Mouse (Mus musculus): ENCODE results near the gene Ube2q1.
A peak's percentile ranks its signal among the peaks of the same experiment; 100 is the strongest.

DNA sequence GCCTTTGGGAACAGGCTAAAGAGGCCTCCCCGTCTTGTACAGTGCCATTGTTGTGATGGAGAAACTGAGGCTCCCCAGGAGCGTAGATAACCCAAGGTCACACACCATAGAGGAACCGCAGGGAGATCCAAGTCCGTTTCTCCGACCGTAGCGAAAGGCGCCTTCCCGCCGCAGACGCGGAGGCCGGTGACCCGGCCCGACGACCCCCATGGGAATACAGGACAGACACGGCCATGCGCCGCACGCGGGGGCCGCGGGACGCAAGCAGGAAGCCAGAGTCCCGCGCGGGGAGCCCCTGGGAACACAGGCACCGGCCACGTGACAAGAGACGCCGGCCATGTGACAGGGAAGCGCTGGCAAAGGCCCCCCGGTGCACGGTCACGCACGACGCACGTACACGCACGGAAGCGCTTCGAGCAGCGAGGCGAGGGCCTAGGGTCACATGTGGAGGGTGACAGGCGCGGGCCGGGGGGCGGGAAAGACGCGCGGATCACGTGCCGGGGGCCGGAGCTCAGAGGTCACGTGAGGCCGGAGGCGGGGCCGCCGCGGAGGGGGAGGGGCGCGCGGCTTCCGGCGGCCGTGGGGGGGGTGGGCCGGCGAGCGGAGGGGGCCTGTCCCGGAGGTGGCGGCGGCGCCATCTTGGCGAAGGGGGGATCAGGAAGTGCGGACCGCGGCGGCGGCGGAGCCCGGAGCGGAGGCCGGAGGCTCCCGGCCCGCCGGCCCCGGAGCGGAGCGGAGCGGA lies at the start of gene Ube2q1:
- TF ChIP-seq CTCF (IDR thresholded peaks at IDR 0.05; ENCODE audit: borderline replicate concordance, control insufficient read depth, extremely low read depth, insufficient read depth, low read length, poor library complexity), result no peak; the same call in 1 of the 2 replicates
- TF ChIP-seq POLR2A (IDR thresholded peaks at IDR 0.05; ENCODE audit: control insufficient read depth, extremely low read depth, insufficient read depth, low read length, poor library complexity), result peak; percentile 70
